Mouse (Mus musculus) erythroid progenitor cell, adult 5-6 weeks (primary cell): ENCODE measurements around the gene Fbxl17. TPM values are rescaled to one million over a fixed set of nuclear protein-coding genes. Genes with fewer than 3 reads are reported as not detected.

Experiments
- ATAC-seq: replicated peaks from 2 replicates; pipeline ENCODE4 v1.8.0; 2016; ENCODE audit warnings: moderate number of reproducible peaks, mild to moderate bottlenecking, moderate TSS enrichment, inconsistent platforms; ENCODE audit not compliant: poor library complexity, low FRiP score, severe bottlenecking
- total RNA-seq, 2 experiments: library from RNA; stranded (forward) in 1 of 2; stranded (reverse) in 1 of 2; fragments of 150-400 nt in 1 of 2; fragments of 186-747, 209-891 nt in 1 of 2; gene quantifications; 2 replicates each; pipeline versions ENCODE4 v1.2.3 to v1.2.4; 2015 to 2017; ENCODE audit warnings: low replicate concordance in 2 of 2

The Fbxl17 gene
- total RNA-seq, 2 experiments from 2014 or later, result 2.9 to 12.6 TPM

- no peak for ATAC-seq
Observed at GRCm38 (mm10) chr17:63184844-63185504, 314.8 kb downstream of the Fbxl17 start.

DNA sequence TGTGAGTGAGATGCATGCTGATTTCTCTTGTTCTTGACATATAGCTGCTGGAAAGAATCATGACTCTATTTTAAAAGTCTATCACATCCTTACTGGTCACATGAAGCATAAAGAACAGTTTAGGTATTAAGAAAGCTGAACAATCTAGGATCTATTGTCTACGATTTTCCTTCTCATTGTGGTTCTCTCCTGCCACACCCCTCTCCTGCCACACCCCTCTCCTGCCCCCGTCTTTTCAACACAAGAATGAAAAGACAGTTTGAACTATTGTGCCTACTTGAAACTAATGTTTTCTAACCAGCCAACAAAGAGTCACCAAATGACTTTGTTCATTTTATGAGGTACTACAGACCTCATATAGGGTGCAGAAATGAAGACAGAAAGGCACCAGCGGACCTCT, 316.4 kb downstream of the Fbxl17 start:
- ATAC-seq, result no peak

DNA sequence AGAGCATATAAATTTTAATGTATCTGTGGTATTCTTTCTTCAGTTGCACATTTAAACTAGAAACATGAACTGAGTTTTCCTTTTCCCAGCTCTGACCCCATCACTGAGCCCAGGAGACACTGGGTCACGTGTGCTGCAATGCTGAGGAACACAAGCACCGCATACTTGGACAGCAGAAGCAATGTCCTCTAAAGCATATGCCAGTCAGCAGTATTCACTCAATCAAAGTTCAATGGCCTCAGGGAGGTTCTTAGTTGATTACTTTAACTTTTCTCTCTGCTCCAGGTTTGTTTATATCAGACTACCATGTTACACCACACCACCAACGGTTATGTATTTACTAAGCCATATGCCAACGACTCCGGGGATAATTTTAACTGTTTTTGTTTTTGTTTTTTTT, 318.2 kb downstream of the Fbxl17 start:
- no peak for ATAC-seq

DNA sequence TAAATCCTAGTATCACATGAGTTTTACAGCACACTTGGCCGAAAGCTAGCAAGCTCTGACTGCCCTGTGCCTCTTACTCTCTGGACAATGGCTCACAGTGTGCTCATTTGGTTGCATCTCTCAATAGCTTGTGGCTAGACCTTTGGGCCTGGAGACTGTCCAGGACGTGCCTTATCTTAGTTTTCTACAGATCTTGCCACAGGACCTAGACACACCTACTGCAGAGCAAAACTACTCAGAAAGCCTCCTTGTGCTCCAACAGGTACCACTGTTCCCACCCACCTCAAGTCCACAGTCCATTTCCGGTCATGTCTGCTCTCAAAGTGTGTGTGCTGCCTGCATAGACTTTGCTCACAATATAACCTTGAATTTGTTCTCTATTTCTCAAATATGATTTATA, 319.8 kb downstream of the Fbxl17 start:
- no peak for ATAC-seq

DNA sequence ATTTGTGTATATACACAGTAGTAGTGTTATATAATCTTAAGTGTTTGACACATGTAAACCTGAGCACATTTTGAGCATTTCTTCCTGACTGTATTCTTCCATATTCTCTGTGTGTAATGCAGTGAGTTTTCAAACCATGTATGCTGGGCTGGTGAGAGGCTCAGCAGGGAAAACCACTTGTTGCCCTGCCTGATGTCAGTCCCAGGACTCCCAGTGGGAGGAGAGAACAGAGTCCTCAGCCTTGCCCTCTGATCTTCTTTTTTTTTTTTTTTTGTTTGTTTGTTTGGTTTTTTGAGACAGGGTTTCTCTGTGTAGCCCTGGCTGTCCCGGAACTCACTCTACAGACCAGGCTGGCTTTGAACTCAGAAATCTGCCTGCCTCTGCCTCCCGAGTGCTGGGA, 321.5 kb downstream of the Fbxl17 start:
- no peak for ATAC-seq

- ATAC-seq, result no peak
Observed at GRCm38 (mm10) chr17:63176411-63176810, 323.4 kb downstream of the Fbxl17 start.

DNA sequence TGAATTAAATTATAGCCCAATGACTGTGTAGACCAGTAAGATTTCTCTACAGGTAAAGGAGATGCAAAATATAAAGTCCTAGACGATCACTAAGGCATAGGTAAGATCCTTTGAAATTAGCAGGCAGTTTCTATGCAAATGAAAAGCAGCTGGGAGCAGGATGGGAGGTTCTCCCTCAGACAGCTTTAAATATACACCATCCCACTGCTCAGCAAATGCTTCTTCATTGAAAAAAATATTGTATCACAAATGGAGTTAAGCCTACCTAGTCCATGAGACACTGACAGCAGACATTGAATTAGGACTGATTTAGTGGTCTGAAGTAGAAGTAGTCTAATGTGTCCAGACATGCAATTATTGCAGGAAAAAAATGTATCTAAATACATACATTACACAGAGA, 327.1 kb downstream of the Fbxl17 start:
- no peak for ATAC-seq

DNA sequence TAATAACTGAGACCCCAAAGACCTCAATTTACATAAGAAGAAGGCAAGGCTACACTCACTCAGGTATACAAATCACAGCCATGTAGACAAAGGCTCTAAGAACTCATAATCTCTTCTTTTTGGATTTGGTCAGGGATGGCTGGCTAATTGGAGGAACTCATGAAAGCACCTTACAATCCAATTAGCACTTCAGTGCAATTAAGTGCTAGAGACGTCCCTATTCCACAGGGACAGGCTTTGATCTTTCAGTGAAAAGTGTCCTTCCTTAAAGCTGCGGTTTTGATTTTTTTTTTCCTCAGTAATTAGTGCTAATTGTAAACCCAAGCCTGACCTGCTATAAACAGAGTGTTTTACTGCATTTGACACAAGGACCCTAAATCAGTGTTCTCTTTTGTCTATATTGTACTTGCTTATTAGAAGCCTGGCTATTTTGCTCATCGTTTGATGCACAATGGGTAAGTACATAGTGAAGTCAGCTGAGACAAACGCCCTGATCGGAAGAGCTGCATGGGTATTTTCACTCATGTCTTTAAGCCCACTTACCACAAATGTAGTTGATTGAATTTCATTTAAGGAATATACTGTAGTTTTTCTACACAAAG, 327.8 kb downstream of the Fbxl17 start:
- ATAC-seq, result no peak

DNA sequence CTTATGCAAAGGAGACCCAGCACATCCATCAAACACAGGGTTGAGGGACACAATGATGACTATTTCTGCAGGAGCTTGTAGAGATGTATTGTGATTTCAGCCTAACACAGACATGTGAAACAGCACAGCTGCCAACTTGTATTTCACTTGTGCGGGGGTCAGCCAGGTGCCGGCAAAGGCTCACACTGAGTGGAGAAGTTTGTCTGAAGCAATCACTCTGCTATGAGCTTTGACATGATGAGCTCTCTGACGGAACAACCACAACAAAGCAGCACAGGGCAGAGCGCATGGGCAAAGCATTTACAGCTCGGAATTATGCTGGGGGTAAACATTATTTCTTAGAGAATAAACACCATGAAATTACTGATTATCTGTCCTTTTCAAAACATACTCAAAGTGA, 328.6 kb downstream of the Fbxl17 start:
- no peak for ATAC-seq

GRCm38 (mm10) chr17:63168019-63168788, 331.6 kb downstream of the Fbxl17 start:
- ATAC-seq, result no peak

DNA sequence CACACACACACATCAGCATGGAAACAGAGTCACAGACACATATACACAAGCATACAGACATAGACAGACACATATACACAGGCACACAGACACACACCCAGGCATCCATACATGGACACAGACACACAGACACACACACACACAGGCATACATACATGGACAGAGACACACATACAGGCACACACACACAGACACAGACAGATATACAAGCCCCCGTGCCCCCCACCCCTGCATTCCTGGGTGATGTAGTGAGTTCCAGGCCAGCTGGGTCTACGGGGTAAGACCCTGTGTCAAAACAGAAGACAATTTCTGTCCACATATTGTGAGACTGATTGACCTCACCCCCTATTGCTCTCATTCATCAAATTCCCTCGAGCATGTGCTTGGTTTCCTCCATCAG, 332.6 kb downstream of the Fbxl17 start:
- no peak for ATAC-seq

DNA sequence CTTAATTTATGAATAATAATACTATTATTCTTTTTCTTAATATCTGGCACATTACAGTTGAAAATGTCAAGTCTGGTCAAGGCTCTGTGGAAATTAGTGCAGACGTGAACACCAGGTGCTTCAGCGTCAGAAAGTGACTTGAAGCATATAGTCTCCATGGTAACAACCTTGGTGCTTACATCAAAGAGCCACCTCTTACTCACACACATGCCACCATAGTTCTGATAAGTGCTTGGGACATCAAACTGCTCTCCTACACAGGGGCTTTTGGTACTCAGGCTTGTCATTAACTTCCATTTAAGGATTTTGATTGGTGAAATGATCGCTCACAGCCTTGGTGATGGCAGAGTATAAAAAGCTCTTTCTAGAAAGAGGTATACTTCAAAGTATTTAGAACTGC, 333.1 kb downstream of the Fbxl17 start:
- ATAC-seq, result no peak

- ATAC-seq, result no peak
Observed at GRCm38 (mm10) chr17:63165847-63166246, 334.0 kb downstream of the Fbxl17 start.

GRCm38 (mm10) chr17:63164289-63164688, 335.5 kb downstream of the Fbxl17 start:
- no peak for ATAC-seq

GRCm38 (mm10) chr17:63161953-63162352, 337.9 kb downstream of the Fbxl17 start:
- no peak for ATAC-seq

DNA sequence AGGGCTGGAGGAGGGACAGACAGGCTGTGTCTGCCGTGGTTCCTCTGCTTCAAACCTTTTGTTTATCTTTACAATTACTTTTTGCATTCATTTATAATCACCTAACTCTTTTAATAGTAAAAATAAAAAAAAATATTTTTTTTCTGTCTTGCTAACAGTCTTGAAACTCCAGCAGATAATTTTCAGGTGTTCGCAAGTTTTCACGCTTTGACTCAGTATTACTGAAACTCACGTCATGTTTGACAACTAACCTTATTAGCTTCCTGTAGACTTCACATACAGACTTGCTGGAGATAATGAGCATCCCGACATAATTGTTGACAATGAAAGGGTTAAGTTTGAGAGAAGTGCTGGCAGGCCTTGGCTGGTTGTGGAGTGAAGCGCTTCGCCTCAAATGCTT, 340.6 kb downstream of the Fbxl17 start:
- ATAC-seq, result no peak

- ATAC-seq, result no peak
Observed at GRCm38 (mm10) chr17:63158436-63158835, 341.4 kb downstream of the Fbxl17 start.

DNA sequence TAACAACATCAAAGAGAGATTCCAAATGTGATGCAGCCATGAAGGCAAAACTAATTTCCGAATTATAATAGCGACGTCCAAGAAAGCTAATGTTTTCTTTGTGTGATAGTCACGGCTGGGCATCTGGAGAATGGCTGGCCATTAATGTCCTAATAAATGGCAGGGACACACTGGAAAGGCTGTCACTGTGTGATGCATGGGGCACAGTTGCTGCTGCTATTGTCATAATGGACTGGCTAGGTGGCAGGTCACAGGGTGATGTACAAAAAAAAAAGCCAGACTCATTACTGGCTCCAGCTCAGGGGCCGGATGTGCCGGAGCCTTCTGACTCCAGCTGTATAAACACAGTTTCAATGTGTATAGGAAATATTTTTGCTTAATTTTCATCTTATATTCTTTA, 341.9 kb downstream of the Fbxl17 start:
- no peak for ATAC-seq

DNA sequence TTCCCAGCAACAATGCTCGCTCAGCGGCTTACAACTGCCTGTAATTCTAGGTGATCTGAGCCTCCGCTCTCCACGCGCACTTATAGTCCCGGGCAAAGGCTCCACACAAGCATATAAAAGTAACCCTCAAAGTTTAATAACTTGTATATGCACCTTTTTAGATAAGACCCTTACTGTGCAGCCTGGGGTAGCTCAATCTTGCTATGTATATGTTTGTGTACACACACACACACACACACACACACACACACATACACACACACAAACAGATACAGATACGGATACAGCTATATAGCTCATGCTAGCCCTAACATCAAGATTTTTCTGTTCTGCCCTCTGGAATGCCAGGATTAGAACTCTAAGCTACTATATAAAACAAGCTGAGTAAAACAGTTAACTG, 342.8 kb downstream of the Fbxl17 start:
- ATAC-seq, result no peak

- ATAC-seq, result no peak
Observed at GRCm38 (mm10) chr17:63146514-63146913, 353.3 kb downstream of the Fbxl17 start.
